Mouse (Mus musculus): ENCODE measurements around the gene Hmgcr.

DNA sequence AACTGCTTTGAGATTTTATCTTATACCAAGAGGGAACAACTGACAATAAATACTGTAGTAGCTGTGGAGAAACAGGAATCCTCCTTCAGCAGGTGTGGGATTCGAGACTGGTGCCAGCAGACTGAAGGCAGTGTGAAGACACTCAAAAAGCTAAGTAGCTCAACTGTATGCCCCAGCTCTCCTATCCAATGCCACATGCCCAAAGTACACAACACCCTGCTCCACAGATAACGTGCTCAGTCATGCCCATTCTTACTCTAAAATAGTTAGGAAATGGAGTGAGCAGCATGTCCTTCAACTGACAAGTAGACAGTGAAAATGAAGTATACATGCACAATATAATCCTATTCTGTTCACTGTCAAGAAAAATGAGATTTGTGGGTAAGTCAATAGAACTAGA lies 26.6 kb downstream of the Hmgcr start:
- TF ChIP-seq CTCF (IDR thresholded peaks at IDR 0.05; ENCODE audit: borderline replicate concordance, insufficient read depth, low read length) (no peak), POLR2A (IDR thresholded peaks at IDR 0.05; ENCODE audit: low read depth, low read length) (no peak)

All from embryonic fibroblast, embryonic 13.5 days (primary cell).